Mouse (Mus musculus) embryonic facial prominence, embryonic 14.5 days (tissue): ENCODE results near the gene Zbtb25. TPM values are rescaled to one million over a fixed set of nuclear protein-coding genes. Genes with fewer than 3 reads are reported as not detected.

Experiments
- ATAC-seq: fragments of 200-750 bp; cut with Nextera tagmentation; 2 replicates; pipeline ENCODE4 v1.8.0; 2017; ENCODE audit warnings: low read depth, moderate number of reproducible peaks, moderate TSS enrichment
- DNase-seq: peaks from one replicate; pipeline ENCODE4 v3.0.0-alpha.2; 2015; ENCODE audit warnings: low spot score
- H3K27ac ChIP-seq: fragments of 300-500 bp; sonication (generic); replicated peaks from 2 replicates; pipeline ENCODE4 v1.5.1; 2014; ENCODE audit warnings: low read depth, mild to moderate bottlenecking, low read length, moderate library complexity
- H3K27me3 ChIP-seq: fragments of 300-500 bp; sonication (generic); replicated peaks from 2 replicates; pipeline ENCODE4 v1.6.1; 2014; ENCODE audit warnings: low read length; ENCODE audit not compliant: control insufficient read depth, insufficient read depth
- H3K36me3 ChIP-seq: fragments of 300-500 bp; sonication (generic); 2 replicates; pipeline ENCODE4 v1.6.1; 2014; ENCODE audit warnings: low read length, mixed read lengths; ENCODE audit not compliant: control insufficient read depth, insufficient read depth
- H3K4me1 ChIP-seq: fragments of 300-500 bp; sonication (generic); 2 replicates; pipeline ENCODE4 v1.6.1; 2014; ENCODE audit warnings: antibody characterized with exemption, low read length; ENCODE audit not compliant: control insufficient read depth, insufficient read depth
- H3K4me2 ChIP-seq: fragments of 300-500 bp; sonication (generic); 2 replicates; pipeline ENCODE4 v1.6.1; 2014; ENCODE audit warnings: low read depth, mild to moderate bottlenecking, low read length, moderate library complexity, mixed read lengths
- H3K4me3 ChIP-seq: fragments of 300-500 bp; sonication (generic); 2 replicates; pipeline ENCODE4 v1.5.1; 2014; ENCODE audit warnings: low read depth, mild to moderate bottlenecking, low read length
- H3K9ac ChIP-seq: fragments of 300-500 bp; sonication (generic); 2 replicates; pipeline ENCODE4 v1.6.1; 2014; ENCODE audit warnings: low read depth, mild to moderate bottlenecking, low read length, moderate library complexity, mixed read lengths
- H3K9me3 ChIP-seq: fragments of 300-500 bp; sonication (generic); 2 replicates; pipeline ENCODE4 v1.6.1; 2016; ENCODE audit warnings: low read length; ENCODE audit not compliant: control insufficient read depth
- WGBS: fragments of 180-500 bp; shearing (Covaris S2); extraction: QIAGEN DNeasy Blood & Tissue Kit; methylation state at CpG from one replicate; pipeline ENCODE4 v1.1.7; 2014; 5-methylcytosine and 5-hydroxymethylcytosine counted together
- polyA plus RNA-seq: library from polyadenylated mRNA; unstranded; fragments of >200 nt; fragmentation: Nextera tagmentation; extraction: Ambion mirVana; gene quantifications from 2 replicates; pipeline ENCODE4 v1.2.1, GENCODE M21; 2014

The Zbtb25 gene
- polyA plus RNA-seq, 1 experiment from 2014 or later: 21.2 TPM

DNA sequence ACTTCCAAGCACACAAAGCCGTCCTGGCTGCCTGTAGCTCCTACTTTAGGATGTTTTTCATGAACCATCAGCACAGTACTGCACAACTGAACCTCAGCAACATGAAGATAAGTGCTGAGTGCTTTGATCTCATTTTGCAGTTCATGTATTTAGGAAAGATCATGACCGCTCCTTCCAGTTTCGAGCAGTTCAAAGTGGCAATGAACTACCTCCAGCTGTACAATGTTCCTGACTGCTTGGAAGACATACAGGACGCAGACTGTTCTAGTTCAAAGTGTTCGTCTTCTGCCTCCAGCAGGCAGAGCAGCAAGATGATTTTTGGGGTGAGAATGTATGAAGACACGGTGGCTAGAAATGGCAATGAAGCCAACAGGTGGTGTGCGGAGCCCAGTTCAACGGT lies 15.9 kb upstream of the Zbtb25 start:
- no peak overlapping the region for H3K27ac ChIP-seq
- no peaks in the 10 kb centered on the region for H3K4me1 ChIP-seq
- no peak overlapping the region for H3K4me3 ChIP-seq
- no peak overlapping the region for H3K4me2 ChIP-seq
- H3K9me3 ChIP-seq: no peaks in the 10 kb centered on the region
- H3K27me3 ChIP-seq: no peaks in the 10 kb centered on the region
- no peak for ATAC-seq
- H3K9ac ChIP-seq: no peak overlapping the region
- DNase-seq: no peak
- 91% methylated on average over 8 of the region's 8 CpGs for WGBS
- peaks cover 37% of the 10 kb centered on the region for H3K36me3 ChIP-seq

GRCm38 (mm10) chr12:76380151-76380550 lies 10.7 kb upstream of the Zbtb25 start:
- H3K27me3 ChIP-seq: no peaks in the 10 kb centered on the region
- H3K9me3 ChIP-seq: no peaks in the 10 kb centered on the region
- H3K4me1 ChIP-seq: no peaks in the 10 kb centered on the region
- DNase-seq (no peak), ATAC-seq (no peak)
- no peak overlapping the region for H3K27ac ChIP-seq
- H3K4me2 ChIP-seq: no peak overlapping the region
- H3K36me3 ChIP-seq: peaks cover 8% of the 10 kb centered on the region
- 88% methylated on average over 7 of the region's 7 CpGs for WGBS
- no peak overlapping the region for H3K9ac ChIP-seq
- H3K4me3 ChIP-seq: no peak overlapping the region

- no peak overlapping the region for H3K4me2 ChIP-seq
- 78% methylated on average over 5 of the region's 5 CpGs for WGBS
- H3K9ac ChIP-seq: no peak overlapping the region
- no peaks in the 10 kb centered on the region for H3K9me3 ChIP-seq
- no peak overlapping the region for H3K27ac ChIP-seq
- 0 out of 2 replicates have a peak, but pooled peaks cover 5% of the 10 kb centered on the region for H3K36me3 ChIP-seq
- ATAC-seq: no peak
- peaks cover 7% of the 10 kb centered on the region; the same call in 1 of the 2 replicates for H3K4me1 ChIP-seq
- DNase-seq: no peak
- no peak overlapping the region for H3K4me3 ChIP-seq
- no peaks in the 10 kb centered on the region for H3K27me3 ChIP-seq
Measured at GRCm38 (mm10) chr12:76378556-76378955, 9.2 kb upstream of the Zbtb25 start.

- Histone ChIP-seq H3K9ac (no peak overlapping the region), H3K4me2 (no peak overlapping the region), H3K27me3 (no peaks in the 10 kb centered on the region), H3K4me1 (peaks cover 12% of the 10 kb centered on the region), H3K36me3 (0 out of 2 replicates have a peak, but pooled peaks cover 5% of the 10 kb centered on the region), H3K9me3 (no peaks in the 10 kb centered on the region), H3K27ac (no peak overlapping the region), H3K4me3 (no peak overlapping the region)
- ATAC-seq (no peak), DNase-seq (no peak)
- 88% methylated on average over 3 of the region's 3 CpGs for WGBS
Measured at GRCm38 (mm10) chr12:76377726-76378125, 8.3 kb upstream of the Zbtb25 start.

GRCm38 (mm10) chr12:76377059-76377458 lies 7.7 kb upstream of the Zbtb25 start:
- no peak for ATAC-seq
- peaks cover 18% of the 10 kb centered on the region for H3K4me1 ChIP-seq
- no peak for DNase-seq
- H3K4me3 ChIP-seq: no peak overlapping the region
- WGBS: 92% methylated on average over 6 of the region's 6 CpGs
- H3K9ac ChIP-seq: no peak overlapping the region
- no peaks in the 10 kb centered on the region for H3K27me3 ChIP-seq
- H3K27ac ChIP-seq: no peak overlapping the region
- H3K36me3 ChIP-seq: 0 out of 2 replicates have a peak, but pooled peaks cover 5% of the 10 kb centered on the region
- H3K9me3 ChIP-seq: no peaks in the 10 kb centered on the region
- H3K4me2 ChIP-seq: no peak overlapping the region

DNA sequence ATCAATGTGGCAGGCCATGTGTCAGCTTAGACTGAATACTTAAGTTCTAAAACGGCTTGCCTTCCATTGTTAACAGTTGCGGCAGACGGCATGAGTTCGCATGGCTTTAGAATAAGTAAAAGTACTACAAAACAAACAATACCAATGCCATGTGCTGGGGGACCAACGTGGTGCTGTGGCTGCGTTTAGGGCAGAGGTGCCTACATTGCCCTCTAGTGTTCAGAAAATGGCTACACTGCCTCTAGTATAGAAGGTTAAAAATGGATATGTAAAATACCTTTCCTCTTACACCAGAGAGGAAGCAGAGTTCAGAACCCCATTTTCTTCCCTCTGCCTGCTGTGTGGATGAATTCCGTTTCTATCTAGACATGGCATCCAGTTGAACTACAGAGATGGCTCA lies 7.2 kb upstream of the Zbtb25 start:
- ATAC-seq (no peak), DNase-seq (no peak)
- no peak overlapping the region for H3K9ac ChIP-seq
- no peaks in the 10 kb centered on the region for H3K27me3 ChIP-seq
- no peaks in the 10 kb centered on the region for H3K9me3 ChIP-seq
- 51% methylated on average over 7 of the region's 7 CpGs for WGBS
- no peak overlapping the region for H3K4me3 ChIP-seq
- H3K4me2 ChIP-seq: no peak overlapping the region
- peaks cover 22% of the 10 kb centered on the region for H3K4me1 ChIP-seq
- H3K27ac ChIP-seq: no peak overlapping the region
- H3K36me3 ChIP-seq: 0 out of 2 replicates have a peak, but pooled peaks cover 5% of the 10 kb centered on the region

GRCm38 (mm10) chr12:76375506-76375905 lies 6.1 kb upstream of the Zbtb25 start:
- no peak overlapping the region for H3K4me3 ChIP-seq
- ATAC-seq (no peak), DNase-seq (no peak)
- no peak overlapping the region for H3K4me2 ChIP-seq
- H3K4me1 ChIP-seq: peaks cover 24% of the 10 kb centered on the region
- WGBS: 84% methylated on average over 3 of the region's 3 CpGs
- H3K27me3 ChIP-seq: no peaks in the 10 kb centered on the region
- 0 out of 2 replicates have a peak, but pooled peaks cover 5% of the 10 kb centered on the region for H3K36me3 ChIP-seq
- no peaks in the 10 kb centered on the region for H3K9me3 ChIP-seq
- H3K9ac ChIP-seq: no peak overlapping the region
- no peak overlapping the region for H3K27ac ChIP-seq

DNA sequence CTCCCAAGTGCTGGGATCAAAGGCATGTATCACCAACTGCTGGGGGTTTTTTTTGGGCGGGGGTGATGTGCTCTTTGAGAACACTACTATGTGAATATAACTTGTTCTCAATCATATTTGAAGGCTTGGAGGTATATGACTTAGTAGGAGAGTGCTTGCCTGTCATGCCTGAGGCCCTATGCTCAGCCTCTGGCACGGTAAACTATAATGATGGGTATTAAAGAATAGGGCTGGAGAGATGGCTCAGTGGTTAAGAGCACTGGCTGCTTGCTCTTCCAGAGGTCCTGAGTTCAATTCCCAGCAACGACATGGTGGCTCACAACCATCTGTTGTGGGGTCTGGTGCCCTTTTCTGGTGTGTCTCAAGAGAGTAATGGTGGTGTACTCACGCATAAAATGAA lies 5.5 kb upstream of the Zbtb25 start:
- H3K36me3 ChIP-seq: 0 out of 2 replicates have a peak, but pooled peaks cover 5% of the 10 kb centered on the region
- no peak for ATAC-seq
- WGBS: 75% methylated on average over 4 of the region's 4 CpGs

DNA sequence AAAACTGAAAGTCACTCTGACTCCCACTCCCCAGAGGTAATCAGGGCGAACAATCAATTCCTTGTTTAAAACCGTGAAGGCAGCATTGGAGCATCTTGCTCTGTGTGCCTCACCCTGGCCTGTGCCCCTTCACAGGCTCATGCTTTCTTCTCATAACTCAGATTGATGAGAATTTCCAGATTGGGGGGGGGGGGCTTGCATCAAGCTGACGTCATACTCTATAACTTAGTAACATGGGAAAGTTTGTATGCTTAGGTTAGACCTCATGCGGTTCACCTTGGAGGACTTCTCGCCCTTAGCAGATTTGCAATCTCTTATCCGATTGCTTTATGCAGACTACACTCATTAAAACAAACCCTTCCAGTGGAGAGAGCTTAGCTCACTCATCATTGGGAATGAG lies 4.6 kb upstream of the Zbtb25 start:
- H3K36me3 ChIP-seq: 0 out of 2 replicates have a peak, but pooled peaks cover 5% of the 10 kb centered on the region
- 57% methylated on average over 6 of the region's 6 CpGs for WGBS
- no peak overlapping the region for H3K4me2 ChIP-seq
- H3K27me3 ChIP-seq: no peaks in the 10 kb centered on the region
- H3K27ac ChIP-seq: no peak overlapping the region
- H3K4me1 ChIP-seq: peaks cover 24% of the 10 kb centered on the region
- no peaks in the 10 kb centered on the region for H3K9me3 ChIP-seq
- no peak for DNase-seq
- no peak for ATAC-seq
- no peak overlapping the region for H3K9ac ChIP-seq
- no peak overlapping the region for H3K4me3 ChIP-seq

More for the DNA sequence above, 5.5 kb upstream of the Zbtb25 start:
- no peaks in the 10 kb centered on the region for H3K27me3 ChIP-seq
- peaks cover 24% of the 10 kb centered on the region for H3K4me1 ChIP-seq
- no peak overlapping the region for H3K4me3 ChIP-seq
- no peak overlapping the region for H3K27ac ChIP-seq
- H3K9ac ChIP-seq: no peak overlapping the region
- DNase-seq: no peak
- no peaks in the 10 kb centered on the region for H3K9me3 ChIP-seq
- no peak overlapping the region for H3K4me2 ChIP-seq
